Mouse (Mus musculus) embryo, embryonic 10.5 days (tissue): Measurements from ENCODE around the gene Slc30a1.

Experiments
- DNase-seq: peaks from one replicate; pipeline ENCODE4 v3.0.0-alpha.2; 2015; ENCODE audit warnings: low spot score

Gene Slc30a1

GRCm38 (mm10) chr1:191945341-191945740 is 38.8 kb downstream of the Slc30a1 start:
- no peak for DNase-seq

- no peak for DNase-seq
Measured at GRCm38 (mm10) chr1:191945756-191946155, 39.2 kb downstream of the Slc30a1 start.

- no peak for DNase-seq
Measured at GRCm38 (mm10) chr1:191946261-191946660, 39.7 kb downstream of the Slc30a1 start.

GRCm38 (mm10) chr1:191946835-191947234 is 40.3 kb downstream of the Slc30a1 start:
- no peak for DNase-seq

- no peak for DNase-seq
Measured at GRCm38 (mm10) chr1:191947796-191948195, 41.2 kb downstream of the Slc30a1 start.

- DNase-seq = no peak
Measured at GRCm38 (mm10) chr1:191948600-191948999, 42.0 kb downstream of the Slc30a1 start.

GRCm38 (mm10) chr1:191950611-191951010 is 44.0 kb downstream of the Slc30a1 start:
- DNase-seq = no peak

- no peak for DNase-seq
Measured at GRCm38 (mm10) chr1:191952733-191953335, 46.3 kb downstream of the Slc30a1 start.

GRCm38 (mm10) chr1:191955101-191955500 is 48.5 kb downstream of the Slc30a1 start:
- DNase-seq = no peak

- DNase-seq = no peak
Measured at GRCm38 (mm10) chr1:191956261-191956660, 49.7 kb downstream of the Slc30a1 start.

GRCm38 (mm10) chr1:191956871-191957270 is 50.3 kb downstream of the Slc30a1 start:
- no peak for DNase-seq

- no peak for DNase-seq
Measured at GRCm38 (mm10) chr1:191957321-191957720, 50.8 kb downstream of the Slc30a1 start.

GRCm38 (mm10) chr1:191960946-191961345 is 54.4 kb downstream of the Slc30a1 start:
- DNase-seq = no peak
